ENCODE assay signal across 8 mouse cellular contexts in genomic region chr7:19816224-19816771, GRCm38 (mm10). TPM values are rescaled to one million over a fixed set of nuclear protein-coding genes. Genes with fewer than 3 reads are reported as not detected.
DNase-seq lines count a peak whose midpoint lies in the region; ATAC-seq lines count a peak whose summit lies in the region.

No protein-coding gene starts in this region.

- ATAC-seq in midbrain, embryonic 16.5 days = peak; percentile 27

- under 1% methylated on average over 27 of the region's 28 CpGs for WGBS in midbrain, embryonic 16.5 days

- H3K9ac ChIP-seq in midbrain, embryonic 16.5 days (ENCODE audit: low read depth, low read length) = peak overlapping the region; percentile 64

- peak overlapping the region; percentile 72 for H3K4me2 ChIP-seq in midbrain, embryonic 16.5 days (ENCODE audit: low read length)

- H3K4me3 ChIP-seq in midbrain, embryonic 16.5 days (ENCODE audit: low read depth, low read length) = peak overlapping the region; percentile 43

- H3K27me3 ChIP-seq in midbrain, embryonic 16.5 days (ENCODE audit: control insufficient read depth, insufficient read depth, low read depth, low read length) = peaks cover 11% of the 10 kb centered on the region
- H3K27me3 ChIP-seq in splenic B cell, adult 2 months (ENCODE audit: control insufficient read depth, insufficient read depth, low read length, poor library complexity, severe bottlenecking) = no peaks in the 10 kb centered on the region

- peaks cover 16% of the 10 kb centered on the region for H3K4me1 ChIP-seq in midbrain, embryonic 16.5 days (ENCODE audit: control insufficient read depth, insufficient read depth, low read length)

- H3K9me3 ChIP-seq in midbrain, embryonic 16.5 days (replicated peaks; ENCODE audit: control insufficient read depth, low read length, poor library complexity, severe bottlenecking) = no peaks in the 10 kb centered on the region

- no peaks in the 10 kb centered on the region for H3K36me3 ChIP-seq in midbrain, embryonic 16.5 days (ENCODE audit: control insufficient read depth, insufficient read depth, low read length)
- H3K36me3 ChIP-seq in splenic B cell, adult 2 months (ENCODE audit: control insufficient read depth, insufficient read depth, low read length, poor library complexity, severe bottlenecking) = peaks cover 11% of the 10 kb centered on the region; the same call in 1 of the 2 replicates

- DNase-seq in cerebellum, postnatal 14 days = peak; percentile 49 to 69
- no peak for DNase-seq in cerebellum, adult 11 months
- DNase-seq in embryo, embryonic 11 days = peak; percentile 84
- DNase-seq in heart, adult 18-20 months = peak; percentile 93 to 94
- DNase-seq in kidney, adult 11 months = peak; percentile 84
- peak; percentile 86 for DNase-seq in liver
- peak; percentile 84 for DNase-seq in splenic B cell, adult 2 months (ENCODE audit: low read depth, low spot score)

- H3K27ac ChIP-seq in midbrain, embryonic 16.5 days (ENCODE audit: low read length) = no peak overlapping the region

RNA-seq across cellular contexts. Expression of gene Bcl3, which starts 6.3 kb away (rescaled TPM):
- 1 to 10 TPM; 2.9 to 3.7 TPM for total RNA-seq in heart, adult 18-20 months (2021)
- 0.65 and 1.0 TPM in 2 replicates for polyA plus RNA-seq in midbrain, embryonic 16.5 days (2015; fragmentation: Nextera tagmentation; extraction: Ambion mirVana)

RNA-seq across cellular contexts. Expression of gene Cblc, which starts 19.7 kb away (rescaled TPM):
- under 1 TPM; 0.35 to 0.75 TPM for total RNA-seq in heart, adult 18-20 months (2021)
- polyA plus RNA-seq in midbrain, embryonic 16.5 days (2015; fragmentation: Nextera tagmentation; extraction: Ambion mirVana) = 0.44 and 0.49 TPM in 2 replicates

RNA-seq across cellular contexts. Expression of gene Gm19345, which starts 35.5 kb away (rescaled TPM):
- total RNA-seq in heart, adult 18-20 months (2021) = not detected
- polyA plus RNA-seq in midbrain, embryonic 16.5 days (2015; fragmentation: Nextera tagmentation; extraction: Ambion mirVana) = 21.3 and 23.9 TPM in 2 replicates

RNA-seq across cellular contexts. Expression of gene Ceacam16, which starts 44.8 kb away (rescaled TPM):
- total RNA-seq in heart, adult 18-20 months (2021) = not detected
- polyA plus RNA-seq in midbrain, embryonic 16.5 days (2015; fragmentation: Nextera tagmentation; extraction: Ambion mirVana) = 1.6 and 1.8 TPM in 2 replicates

RNA-seq across cellular contexts. Expression of gene Bcam, which starts 45.5 kb away (rescaled TPM):
- total RNA-seq in heart, adult 18-20 months (2021) = 100 to 1,000 TPM; 192 to 199 TPM
- 10.5 and 14.0 TPM in 2 replicates for polyA plus RNA-seq in midbrain, embryonic 16.5 days (2015; fragmentation: Nextera tagmentation; extraction: Ambion mirVana)
